Mouse (Mus musculus) liver, embryonic 15.5 days (tissue): ENCODE results near the gene Ttc7. TPM values are rescaled to one million over a fixed set of nuclear protein-coding genes. Genes with fewer than 3 reads are reported as not detected.

Experiments
- ATAC-seq: fragments of 200-750 bp; cut with Nextera tagmentation; 2 replicates; pipeline ENCODE4 v1.8.0; 2017; ENCODE audit warnings: moderate number of reproducible peaks, mild to moderate bottlenecking, moderate library complexity; ENCODE audit not compliant: insufficient read depth
- H3K27ac ChIP-seq: fragments of 300-500 bp; sonication (generic); replicated peaks from 2 replicates; pipeline ENCODE4 v1.5.1; 2015; ENCODE audit warnings: mild to moderate bottlenecking, inconsistent platforms
- H3K27me3 ChIP-seq: fragments of 300-500 bp; sonication (generic); 2 replicates; pipeline ENCODE4 v1.6.1; 2015; ENCODE audit warnings: mild to moderate bottlenecking, inconsistent platforms
- H3K36me3 ChIP-seq: fragments of 300-500 bp; sonication (generic); replicated peaks from 2 replicates; pipeline ENCODE4 v1.6.1; 2015; ENCODE audit warnings: moderate library complexity, mild to moderate bottlenecking, inconsistent platforms
- H3K4me1 ChIP-seq: fragments of 300-500 bp; sonication (generic); replicated peaks from 2 replicates; pipeline ENCODE4 v1.6.1; 2015; ENCODE audit warnings: inconsistent platforms
- H3K4me2 ChIP-seq: fragments of 300-500 bp; sonication (generic); 2 replicates; pipeline ENCODE4 v1.6.1; 2015; ENCODE audit warnings: moderate library complexity, mild to moderate bottlenecking, inconsistent platforms
- H3K4me3 ChIP-seq: fragments of 300-500 bp; sonication (generic); replicated peaks from 2 replicates; pipeline ENCODE4 v1.5.1; 2015; ENCODE audit warnings: mild to moderate bottlenecking, inconsistent platforms
- H3K9ac ChIP-seq: fragments of 300-500 bp; sonication (generic); 2 replicates; pipeline ENCODE4 v1.6.1; 2015; ENCODE audit warnings: moderate library complexity, mild to moderate bottlenecking, inconsistent platforms
- H3K9me3 ChIP-seq: fragments of 300-500 bp; sonication (generic); replicated peaks from 2 replicates; pipeline ENCODE4 v1.6.1; 2016; ENCODE audit warnings: inconsistent platforms
- WGBS: fragments of 180-500 bp; shearing (Covaris S2); methylation state at CpG from one replicate; pipeline ENCODE4 v1.1.7; 2015; ENCODE audit warnings: mixed read lengths; ENCODE audit not compliant: insufficient replicate concordance; 5-methylcytosine and 5-hydroxymethylcytosine counted together
- polyA plus RNA-seq: library from polyadenylated mRNA; unstranded; fragments of >200 nt; fragmentation: Nextera tagmentation; extraction: Ambion mirVana; gene quantifications from 2 replicates; pipeline ENCODE4 v1.2.1, GENCODE M21; 2015

Ttc7 gene
- polyA plus RNA-seq, 1 experiment from 2014 or later = 10.8 TPM

- Histone ChIP-seq H3K9me3 (no peaks in the 10 kb centered on the region), H3K27ac (peak overlapping the region; percentile 64; the same call in 1 of the 2 replicates), H3K4me3 (no peak overlapping the region), H3K36me3 (peaks cover 10% of the 10 kb centered on the region; the same call in 1 of the 2 replicates), H3K27me3 (no peaks in the 10 kb centered on the region), H3K4me2 (peak overlapping the region; percentile 36), H3K9ac (no peak overlapping the region), H3K4me1 (peaks cover 31% of the 10 kb centered on the region)
- peak; percentile 36; the same call in 1 of the 2 replicates for ATAC-seq
- 5% methylated on average over 9 of the region's 9 CpGs for WGBS
Observed at GRCm38 (mm10) chr17:87315021-87315531, 32.4 kb downstream of the Ttc7 start.

- 0 out of 2 replicates have a peak overlapping the region, but pooled peaks have one; percentile 19 for H3K27ac ChIP-seq
- no peak overlapping the region for H3K4me3 ChIP-seq
- H3K4me1 ChIP-seq = peaks cover 31% of the 10 kb centered on the region
- H3K27me3 ChIP-seq = no peaks in the 10 kb centered on the region
- H3K4me2 ChIP-seq = no peak overlapping the region
- H3K9me3 ChIP-seq = no peaks in the 10 kb centered on the region
- no peak overlapping the region for H3K9ac ChIP-seq
- WGBS = 61% methylated on average over 23 of the region's 23 CpGs
- H3K36me3 ChIP-seq = 0 out of 2 replicates have a peak, but pooled peaks cover 2% of the 10 kb centered on the region
- no peak for ATAC-seq
Observed at GRCm38 (mm10) chr17:87315891-87316763, 33.4 kb downstream of the Ttc7 start.

- H3K9me3 ChIP-seq = no peaks in the 10 kb centered on the region
- peaks cover 31% of the 10 kb centered on the region for H3K4me1 ChIP-seq
- no peak overlapping the region for H3K4me3 ChIP-seq
- no peak overlapping the region for H3K4me2 ChIP-seq
- peaks cover 13% of the 10 kb centered on the region; the same call in 1 of the 2 replicates for H3K36me3 ChIP-seq
- WGBS = 50% methylated on average over 6 of the region's 6 CpGs
- H3K27ac ChIP-seq = 0 out of 2 replicates have a peak overlapping the region, but pooled peaks have one; percentile 35
- peak; percentile 50 for ATAC-seq
- no peak overlapping the region for H3K9ac ChIP-seq
- H3K27me3 ChIP-seq = no peaks in the 10 kb centered on the region
Observed at GRCm38 (mm10) chr17:87317271-87317670, 34.6 kb downstream of the Ttc7 start.

- Histone ChIP-seq H3K27me3 (no peaks in the 10 kb centered on the region), H3K4me1 (peaks cover 30% of the 10 kb centered on the region), H3K36me3 (peaks cover 20% of the 10 kb centered on the region), H3K9ac (no peak overlapping the region), H3K4me3 (no peak overlapping the region), H3K27ac (peak overlapping the region; percentile 10; the same call in 1 of the 2 replicates), H3K4me2 (no peak overlapping the region), H3K9me3 (no peaks in the 10 kb centered on the region)
- no peak for ATAC-seq
- 84% methylated on average over 9 of the region's 9 CpGs for WGBS
Observed at GRCm38 (mm10) chr17:87317947-87318346, 35.3 kb downstream of the Ttc7 start.

DNA sequence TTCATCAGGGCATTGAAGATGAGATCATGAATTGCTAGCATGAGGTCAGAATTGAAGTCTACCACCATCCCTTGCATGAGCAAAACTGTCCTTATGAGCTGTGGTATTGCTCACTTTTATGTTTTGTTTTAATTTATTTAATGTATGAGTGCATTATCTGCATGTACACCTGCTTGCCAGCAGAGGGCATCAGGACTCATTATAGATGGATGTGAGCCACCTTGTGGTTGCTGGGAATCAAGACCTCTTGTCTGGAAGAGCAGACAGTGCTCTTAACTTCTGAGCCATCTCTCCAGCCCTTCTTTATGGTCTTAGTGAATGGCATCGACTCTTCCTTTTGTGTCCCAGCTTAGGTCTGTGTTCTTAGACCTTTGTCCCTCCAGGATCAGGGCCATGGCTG lies 39.0 kb downstream of the Ttc7 start:
- no peaks in the 10 kb centered on the region for H3K9me3 ChIP-seq
- H3K4me2 ChIP-seq = no peak overlapping the region
- peaks cover 22% of the 10 kb centered on the region for H3K36me3 ChIP-seq
- peaks cover 10% of the 10 kb centered on the region for H3K4me1 ChIP-seq
- ATAC-seq = no peak
- H3K27me3 ChIP-seq = no peaks in the 10 kb centered on the region
- no peak overlapping the region for H3K4me3 ChIP-seq
- H3K27ac ChIP-seq = no peak overlapping the region
- 78% methylated on average over 1 of the region's 1 CpGs for WGBS
- no peak overlapping the region for H3K9ac ChIP-seq

DNA sequence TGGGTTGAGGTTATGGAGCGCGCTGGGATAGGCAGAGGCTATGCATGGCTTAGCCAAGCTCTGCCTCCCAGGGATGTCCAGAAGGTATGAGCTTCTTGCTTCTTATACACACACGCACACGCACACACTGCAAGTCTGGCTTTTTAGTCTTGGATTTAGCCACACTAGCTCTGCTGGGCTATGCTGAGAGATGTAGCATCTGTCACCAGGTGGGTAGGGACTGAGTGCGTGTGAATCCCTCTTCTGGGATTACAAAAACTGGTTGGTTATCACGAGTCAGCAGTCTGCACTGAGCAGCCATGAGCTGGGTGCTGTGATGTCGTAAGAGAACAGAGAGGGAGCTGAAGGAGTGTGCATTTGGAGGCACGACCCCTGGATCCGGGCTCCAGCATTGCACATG lies 40.5 kb downstream of the Ttc7 start:
- Histone ChIP-seq H3K27me3 (no peaks in the 10 kb centered on the region), H3K4me2 (no peak overlapping the region), H3K27ac (no peak overlapping the region), H3K36me3 (peaks cover 22% of the 10 kb centered on the region), H3K4me1 (peaks cover 19% of the 10 kb centered on the region), H3K9ac (no peak overlapping the region), H3K4me3 (no peak overlapping the region), H3K9me3 (no peaks in the 10 kb centered on the region)
- no peak for ATAC-seq
- WGBS = 77% methylated on average over 9 of the region's 9 CpGs

- H3K27me3 ChIP-seq = no peaks in the 10 kb centered on the region
- H3K36me3 ChIP-seq = peaks cover 31% of the 10 kb centered on the region
- no peak overlapping the region for H3K9ac ChIP-seq
- no peak overlapping the region for H3K4me3 ChIP-seq
- no peak overlapping the region for H3K27ac ChIP-seq
- no peaks in the 10 kb centered on the region for H3K9me3 ChIP-seq
- peaks cover 20% of the 10 kb centered on the region for H3K4me1 ChIP-seq
- H3K4me2 ChIP-seq = no peak overlapping the region
- no peak for ATAC-seq
- 52% methylated on average over 15 of the region's 15 CpGs for WGBS
Observed at GRCm38 (mm10) chr17:87325501-87325900, 42.8 kb downstream of the Ttc7 start.

GRCm38 (mm10) chr17:87326987-87327386 lies 44.3 kb downstream of the Ttc7 start:
- Histone ChIP-seq H3K4me1 (peaks cover 32% of the 10 kb centered on the region), H3K9ac (no peak overlapping the region), H3K36me3 (peaks cover 23% of the 10 kb centered on the region), H3K4me2 (no peak overlapping the region), H3K9me3 (no peaks in the 10 kb centered on the region), H3K27ac (no peak overlapping the region), H3K4me3 (no peak overlapping the region), H3K27me3 (no peaks in the 10 kb centered on the region)
- 24% methylated on average over 6 of the region's 6 CpGs for WGBS
- peak; percentile 24; the same call in 1 of the 2 replicates for ATAC-seq

GRCm38 (mm10) chr17:87327645-87328044 lies 45.0 kb downstream of the Ttc7 start:
- no peaks in the 10 kb centered on the region for H3K9me3 ChIP-seq
- peaks cover 32% of the 10 kb centered on the region for H3K4me1 ChIP-seq
- no peak overlapping the region for H3K27ac ChIP-seq
- H3K4me3 ChIP-seq = no peak overlapping the region
- H3K4me2 ChIP-seq = no peak overlapping the region
- H3K36me3 ChIP-seq = peaks cover 16% of the 10 kb centered on the region
- WGBS = 76% methylated on average over 8 of the region's 8 CpGs
- H3K27me3 ChIP-seq = no peaks in the 10 kb centered on the region
- no peak overlapping the region for H3K9ac ChIP-seq
- ATAC-seq = no peak

- ATAC-seq = no peak
- Histone ChIP-seq H3K9ac (no peak overlapping the region), H3K9me3 (no peaks in the 10 kb centered on the region), H3K4me2 (no peak overlapping the region), H3K4me1 (peaks cover 32% of the 10 kb centered on the region), H3K36me3 (peaks cover 17% of the 10 kb centered on the region), H3K27me3 (no peaks in the 10 kb centered on the region), H3K27ac (no peak overlapping the region), H3K4me3 (no peak overlapping the region)
- WGBS = 65% methylated on average over 8 of the region's 9 CpGs
Observed at GRCm38 (mm10) chr17:87328177-87328768, 45.6 kb downstream of the Ttc7 start.

DNA sequence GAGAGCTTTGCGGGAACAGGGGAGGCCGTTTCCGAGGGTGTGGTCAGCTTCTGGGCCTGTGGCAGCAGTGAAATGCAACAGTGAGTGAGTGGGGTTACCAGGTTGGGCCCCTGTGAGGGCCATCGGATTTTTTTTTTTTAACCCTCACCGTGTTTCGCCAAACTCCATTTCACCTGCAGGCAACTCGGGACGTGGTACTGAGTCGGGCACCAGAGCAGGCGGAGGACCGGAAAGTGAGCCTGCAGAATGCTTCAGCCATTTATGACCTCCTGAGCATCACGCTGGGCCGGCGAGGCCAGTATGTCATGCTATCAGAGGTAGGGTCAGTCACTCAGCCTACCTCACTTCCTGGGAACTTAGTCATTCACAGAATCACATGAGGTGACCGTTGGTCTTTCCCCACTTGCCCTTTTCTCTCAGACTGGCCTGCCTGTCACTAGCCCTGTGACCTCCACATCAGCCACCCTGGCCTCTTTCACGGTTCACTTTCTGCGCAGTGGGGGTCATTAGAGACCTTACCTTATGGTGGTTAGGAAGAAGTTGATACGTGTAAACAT lies 46.5 kb downstream of the Ttc7 start:
- Histone ChIP-seq H3K36me3 (peaks cover 17% of the 10 kb centered on the region), H3K4me2 (no peak overlapping the region), H3K4me3 (no peak overlapping the region), H3K9me3 (no peaks in the 10 kb centered on the region), H3K9ac (no peak overlapping the region), H3K4me1 (peaks cover 32% of the 10 kb centered on the region), H3K27ac (no peak overlapping the region), H3K27me3 (no peaks in the 10 kb centered on the region)
- WGBS = 84% methylated on average over 18 of the region's 18 CpGs
- ATAC-seq = no peak
